Mouse (Mus musculus) ES-E14 (cell line): Measurements from ENCODE around the gene Tmem163.

Experiments
- HCFC1 ChIP-seq: IDR thresholded peaks from 2 replicates; pipeline ENCODE4 v1.6.1; 2012; ENCODE audit warnings: low read length, inconsistent platforms, borderline replicate concordance; ENCODE audit not compliant: insufficient read depth
- MAFK ChIP-seq: IDR thresholded peaks from 2 replicates; pipeline ENCODE4 v1.6.1; 2014; ENCODE audit warnings: mild to moderate bottlenecking, low read depth, low read length, inconsistent platforms; ENCODE audit not compliant: insufficient read depth
- ZC3H11A ChIP-seq: IDR thresholded peaks from 2 replicates; pipeline ENCODE4 v1.6.1; 2012; ENCODE audit warnings: low read depth, mild to moderate bottlenecking, inconsistent platforms, low read length, borderline replicate concordance
- ZNF384 ChIP-seq: IDR thresholded peaks from 2 replicates; pipeline ENCODE4 v1.6.1; 2012; ENCODE audit warnings: low read depth, low read length, inconsistent platforms

DNA sequence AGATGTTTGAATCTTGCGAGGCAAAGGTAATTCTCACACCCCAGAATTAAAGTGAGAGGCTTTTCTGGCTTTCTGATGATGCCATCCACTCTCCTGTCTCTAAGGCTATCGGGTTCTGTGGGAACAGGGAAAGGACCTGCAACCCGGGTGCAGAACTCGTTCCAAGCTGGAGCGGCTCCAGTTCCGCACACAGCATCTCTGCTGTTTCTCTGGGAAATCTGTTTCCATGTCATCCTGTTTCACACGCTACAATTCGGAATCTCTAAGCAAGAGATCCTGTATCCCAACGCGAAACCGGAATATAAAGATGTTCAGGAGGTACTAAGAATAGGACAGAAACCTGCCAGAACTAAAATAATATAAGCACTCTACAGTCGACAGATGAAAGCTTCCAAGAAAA is 3.2 kb downstream of the Tmem163 start:
- TF ChIP-seq ZNF384 (no peak), ZC3H11A (no peak), MAFK (no peak), HCFC1 (no peak)
